11 mouse cellular contexts compared by ENCODE assay signal in the genomic region with DNA sequence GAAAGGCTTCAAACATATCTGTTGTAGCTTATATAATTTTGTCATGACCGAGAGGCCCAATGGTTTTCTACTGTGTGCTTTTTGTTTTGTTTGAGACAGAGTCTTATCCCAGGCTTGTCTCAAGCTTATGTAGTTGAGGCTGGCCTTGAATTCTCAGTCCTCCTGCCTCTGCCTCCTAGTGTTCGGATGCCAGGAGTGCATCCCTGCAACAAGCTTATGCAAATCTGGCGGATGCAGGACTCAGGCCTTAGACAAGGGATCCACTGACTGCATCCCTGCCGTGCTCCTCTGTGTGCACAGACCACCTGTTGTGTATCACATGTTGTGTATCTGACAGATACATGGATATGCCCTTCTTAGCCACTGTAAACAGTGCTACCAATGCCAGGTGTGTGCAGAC. TPM values are rescaled to one million over a fixed set of nuclear protein-coding genes. Genes with fewer than 3 reads are reported as not detected.
DNase-seq lines count a peak whose midpoint lies in the region; ATAC-seq lines count a peak whose summit lies in the region.
"Had no signal": no experiment of that assay in that cellular context is flagged by ENCODE, and none has a peak within 500 bp of the region (broad histone marks: within the 10 kb centered on the region; RNA-seq: fewer than 3 reads in every experiment).

No protein-coding gene starts in this region.

- H3K27me3 ChIP-seq in limb, embryonic 12.5 days = no peaks in the 10 kb centered on the region
- H3K27me3 ChIP-seq in limb, embryonic 10.5 days (ENCODE audit: low read depth, poor library complexity, severe bottlenecking) = no peaks in the 10 kb centered on the region
- H3K27me3 ChIP-seq: heart, embryonic 15.5 days; Patski had no signal

- peak; percentile 28 for DNase-seq in CD4-positive, CD25-positive, alpha-beta regulatory T cell, adult 2 months (ENCODE audit: low read depth, low spot score)
- DNase-seq in limb, embryonic 10.5 days (ENCODE audit: low spot score) = no peak
- peak; percentile 46 for DNase-seq in 3T3-L1 (ENCODE audit: low read depth, low spot score)
- peak; percentile 37 for DNase-seq in embryo, embryonic 10.5 days (ENCODE audit: low spot score)
- DNase-seq in left cerebral cortex, adult 11 months (ENCODE audit: low spot score) = no peak
- DNase-seq in urinary bladder, adult 2 months (ENCODE audit: low spot score) = no peak
- DNase-seq: adrenal gland, postnatal 10 days had no signal

- H3K27ac ChIP-seq in limb, embryonic 12.5 days = no peak overlapping the region
- no peak overlapping the region for H3K27ac ChIP-seq in limb, embryonic 10.5 days
- H3K27ac ChIP-seq: heart, embryonic 15.5 days had no signal

- no peak for ATAC-seq in CD4-positive, CD25-positive, alpha-beta regulatory T cell, adult 4 months
- no peak for ATAC-seq in limb, embryonic 12.5 days (ENCODE audit: insufficient number of reproducible peaks, insufficient read depth, low FRiP score, low TSS enrichment, low read depth)
- ATAC-seq: Patski had no signal

- H3K9ac ChIP-seq in limb, embryonic 12.5 days (replicated peaks) = 0 out of 2 replicates have a peak overlapping the region, but pooled peaks have one; percentile 18
- H3K9ac ChIP-seq: heart, embryonic 15.5 days had no signal

- no peaks in the 10 kb centered on the region for H3K9me3 ChIP-seq in limb, embryonic 12.5 days
- H3K9me3 ChIP-seq in limb, embryonic 10.5 days (replicated peaks) = no peaks in the 10 kb centered on the region
- H3K9me3 ChIP-seq: heart, embryonic 15.5 days had no signal

- no peak overlapping the region for H3K4me2 ChIP-seq in limb, embryonic 12.5 days
- H3K4me2 ChIP-seq: heart, embryonic 15.5 days had no signal

- 63% methylated on average over 4 of the region's 4 CpGs for WGBS in limb, embryonic 12.5 days
- WGBS in limb, embryonic 10.5 days = 66% methylated on average over 4 of the region's 4 CpGs

- H3K4me1 ChIP-seq in limb, embryonic 12.5 days (replicated peaks) = no peaks in the 10 kb centered on the region
- no peaks in the 10 kb centered on the region for H3K4me1 ChIP-seq in limb, embryonic 10.5 days
- H3K4me1 ChIP-seq: heart, embryonic 15.5 days had no signal

- 0 out of 2 replicates have a peak, but pooled peaks cover 8% of the 10 kb centered on the region for H3K36me3 ChIP-seq in limb, embryonic 12.5 days
- H3K36me3 ChIP-seq in limb, embryonic 10.5 days = no peaks in the 10 kb centered on the region
- H3K36me3 ChIP-seq: heart, embryonic 15.5 days had no signal

- H3K4me3 ChIP-seq in limb, embryonic 12.5 days (replicated peaks) = no peak overlapping the region
- no peak overlapping the region for H3K4me3 ChIP-seq in limb, embryonic 10.5 days
- H3K4me3 ChIP-seq: heart, embryonic 15.5 days had no signal

RNA-seq across cellular contexts. Expression of gene Cilp2, which starts 26.7 kb away (rescaled TPM):
- polyA plus RNA-seq in CD4-positive, CD25-positive, alpha-beta regulatory T cell, adult 4 months (2017; shearing (Covaris generic)) = not detected
- 0.78 and 0.79 TPM in 2 replicates for polyA plus RNA-seq in limb, embryonic 12.5 days (2016; fragmentation: Nextera tagmentation; extraction: Ambion mirVana)
- polyA plus RNA-seq in limb, embryonic 10.5 days (2016; fragmentation: Nextera tagmentation; extraction: Ambion mirVana) = 0.40 TPM in 2 replicates
- 0.16 and 0.34 TPM in 2 replicates for polyA plus RNA-seq in urinary bladder, adult 2 months (2012; rRNA removed)

RNA-seq across cellular contexts. Expression of gene Pbx4, which starts 28.5 kb away (rescaled TPM):
- 10 to 100 TPM; 10.2 to 17.1 TPM for polyA plus RNA-seq in CD4-positive, CD25-positive, alpha-beta regulatory T cell, adult 4 months (2017; shearing (Covaris generic))
- 7.5 and 10.0 TPM in 2 replicates for polyA plus RNA-seq in limb, embryonic 12.5 days (2016; fragmentation: Nextera tagmentation; extraction: Ambion mirVana)
- 9.2 and 9.6 TPM in 2 replicates for polyA plus RNA-seq in limb, embryonic 10.5 days (2016; fragmentation: Nextera tagmentation; extraction: Ambion mirVana)
- polyA plus RNA-seq in urinary bladder, adult 2 months (2012; rRNA removed) = 3.2 and 4.2 TPM in 2 replicates

RNA-seq across cellular contexts. Expression of gene Lpar2, which starts 38.6 kb away (rescaled TPM):
- under 1 TPM; 0.74 to 0.75 TPM for polyA plus RNA-seq in CD4-positive, CD25-positive, alpha-beta regulatory T cell, adult 4 months (2017; shearing (Covaris generic))
- polyA plus RNA-seq in limb, embryonic 12.5 days (2016; fragmentation: Nextera tagmentation; extraction: Ambion mirVana) = 0.83 and 1.3 TPM in 2 replicates
- 1.4 and 1.6 TPM in 2 replicates for polyA plus RNA-seq in limb, embryonic 10.5 days (2016; fragmentation: Nextera tagmentation; extraction: Ambion mirVana)
- polyA plus RNA-seq in urinary bladder, adult 2 months (2012; rRNA removed) = 1.7 and 1.8 TPM in 2 replicates

RNA-seq across cellular contexts. Expression of gene Tssk6, which starts 41.2 kb away (rescaled TPM):
- under 1 TPM in 1 of 2 experiments, not detected in 1; 0.24 TPM for polyA plus RNA-seq in CD4-positive, CD25-positive, alpha-beta regulatory T cell, adult 4 months (2017; shearing (Covaris generic))
- 6.2 and 7.3 TPM in 2 replicates for polyA plus RNA-seq in limb, embryonic 12.5 days (2016; fragmentation: Nextera tagmentation; extraction: Ambion mirVana)
- 5.0 and 5.9 TPM in 2 replicates for polyA plus RNA-seq in limb, embryonic 10.5 days (2016; fragmentation: Nextera tagmentation; extraction: Ambion mirVana)
- 0.66 and 0.67 TPM in 2 replicates for polyA plus RNA-seq in urinary bladder, adult 2 months (2012; rRNA removed)

RNA-seq across cellular contexts. Expression of gene Ndufa13, which starts 41.6 kb away (rescaled TPM):
- 100 to 1,000 TPM; 184 to 253 TPM for polyA plus RNA-seq in CD4-positive, CD25-positive, alpha-beta regulatory T cell, adult 4 months (2017; shearing (Covaris generic))
- 171 and 172 TPM in 2 replicates for polyA plus RNA-seq in limb, embryonic 12.5 days (2016; fragmentation: Nextera tagmentation; extraction: Ambion mirVana)
- polyA plus RNA-seq in limb, embryonic 10.5 days (2016; fragmentation: Nextera tagmentation; extraction: Ambion mirVana) = 165 and 166 TPM in 2 replicates
- polyA plus RNA-seq in urinary bladder, adult 2 months (2012; rRNA removed) = 136 and 140 TPM in 2 replicates

Comparison
In these comparisons a context has a peak if more than half of its experiments do, and no peak if none do; other contexts are left out.
1. DNase-seq: peak in CD4-positive, CD25-positive, alpha-beta regulatory T cell, adult 2 months (single experiment), 3T3-L1 (single experiment) and embryo, embryonic 10.5 days (single experiment); none in limb, embryonic 10.5 days (single experiment), left cerebral cortex, adult 11 months (single experiment) and urinary bladder, adult 2 months (single experiment).